Mouse (Mus musculus) C2C12 (cell line): ENCODE measurements around the gene Rwdd2a. TPM values are rescaled to one million over a fixed set of nuclear protein-coding genes. Genes with fewer than 3 reads are reported as not detected.

Source experiments
- H3K27me3 ChIP-seq: one replicate; pipeline ENCODE4 v1.6.1; 2011; ENCODE audit not compliant: control insufficient read depth, insufficient read depth, insufficient read length
- H3K36me3 ChIP-seq: one replicate; pipeline ENCODE4 v1.6.1; 2011; ENCODE audit not compliant: control insufficient read depth, insufficient read depth
- H3K4me3 ChIP-seq: one replicate; pipeline ENCODE4 v1.5.1; 2011; ENCODE audit warnings: mild to moderate bottlenecking, control low read depth; ENCODE audit not compliant: poor library complexity, insufficient read depth, severe bottlenecking
- H3K79me2 ChIP-seq: one replicate; pipeline ENCODE4 v1.6.1; 2011; ENCODE audit not compliant: control insufficient read depth, insufficient read depth
- H3K79me3 ChIP-seq: one replicate; pipeline ENCODE4 v1.6.1; 2011; ENCODE audit warnings: low read depth, control low read depth
- H3ac ChIP-seq: one replicate; pipeline ENCODE3; 2011; ENCODE audit warnings: low read depth; ENCODE audit not compliant: control insufficient read depth, insufficient read length
- CEBPB ChIP-seq: IDR thresholded peaks from one replicate; pipeline ENCODE4 v1.6.1; 2011; ENCODE audit warnings: low read depth, mild to moderate bottlenecking, control low read depth, moderate library complexity
- CTCF ChIP-seq: IDR thresholded peaks from one replicate; pipeline ENCODE4 v1.5.1; 2011; ENCODE audit not compliant: control insufficient read depth, insufficient read depth, insufficient read length
- FOSL1 ChIP-seq: IDR thresholded peaks from one replicate; pipeline ENCODE4 v1.8.0; 2011; ENCODE audit warnings: mild to moderate bottlenecking, low read length; ENCODE audit not compliant: poor library complexity, insufficient read depth, severe bottlenecking
- MAX ChIP-seq: IDR thresholded peaks from one replicate; pipeline ENCODE4 v1.6.1; 2011; ENCODE audit warnings: mild to moderate bottlenecking, control low read depth
- MYOD1 ChIP-seq: IDR thresholded peaks from one replicate; pipeline ENCODE4 v1.6.1; 2011; ENCODE audit warnings: low read depth; ENCODE audit not compliant: control insufficient read depth, insufficient read length
- MYOG ChIP-seq: IDR thresholded peaks from one replicate; pipeline ENCODE4 v1.6.1; 2011; ENCODE audit not compliant: control insufficient read depth, insufficient read length; ENCODE audit errors: extremely low read depth
- USF1 ChIP-seq: IDR thresholded peaks from one replicate; pipeline ENCODE4 v1.6.1; 2011; ENCODE audit warnings: low read depth, mild to moderate bottlenecking, control low read depth, moderate library complexity
- polyA plus RNA-seq: library from polyadenylated mRNA; unstranded; fragments of >200 nt; fragmentation: generic; extraction: Trizol; gene quantifications from one replicate; pipeline ENCODE4 v1.2.1, GENCODE M21; 2012; ENCODE audit warnings: missing spikeins

The Rwdd2a gene
- polyA plus RNA-seq, 1 experiment = 0.80 TPM

DNA sequence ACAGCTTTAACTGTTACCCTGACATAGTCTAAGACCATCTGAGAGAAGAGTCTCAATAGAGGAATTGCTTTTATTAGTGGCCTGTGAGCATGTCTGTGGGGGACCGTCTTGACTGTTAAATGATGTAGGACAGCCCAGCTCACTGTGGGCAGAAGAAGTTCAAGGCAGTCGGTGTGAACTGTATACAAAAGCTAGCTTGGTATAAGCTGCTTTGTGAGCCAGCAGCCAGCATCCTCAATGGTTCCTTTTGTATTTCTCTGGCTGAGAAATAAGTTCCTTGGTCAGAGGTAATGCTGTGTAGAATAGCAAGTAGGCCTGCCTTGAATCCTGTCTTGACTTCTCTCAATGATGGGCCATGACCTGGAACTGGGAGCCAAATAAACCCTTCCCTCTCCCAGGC lies 50.3 kb downstream of the Rwdd2a start:
- peaks cover 11% of the 10 kb centered on the region for H3K79me2 ChIP-seq
- no peak overlapping the region for H3K4me3 ChIP-seq
- H3ac ChIP-seq = no peak overlapping the region
- no peaks in the 10 kb centered on the region for H3K27me3 ChIP-seq
- TF ChIP-seq MYOD1 = no peak
- no peak for TF ChIP-seq FOSL1
- no peak for TF ChIP-seq MYOG
- TF ChIP-seq USF1 = no peak
- no peak for TF ChIP-seq MAX
- TF ChIP-seq CEBPB = no peak
- TF ChIP-seq CTCF = no peak
- no peaks in the 10 kb centered on the region for H3K79me3 ChIP-seq
- peaks cover 16% of the 10 kb centered on the region for H3K36me3 ChIP-seq

- Histone ChIP-seq H3K36me3 (peaks cover 4% of the 10 kb centered on the region), H3K4me3 (no peak overlapping the region), H3ac (no peak overlapping the region), H3K27me3 (no peaks in the 10 kb centered on the region), H3K79me2 (peaks cover 11% of the 10 kb centered on the region), H3K79me3 (no peaks in the 10 kb centered on the region)
- TF ChIP-seq USF1 = no peak
- TF ChIP-seq MAX = peak; percentile 47
- peak; percentile 61 for TF ChIP-seq MYOD1
These were observed 52.2 kb downstream of the Rwdd2a start for GRCm38 (mm10) chr9:86624039-86624438.

Other genes starting within 250 kb of the Rwdd2a start
- gene Ube2cbp, start 107.0 kb upstream of the Rwdd2a start, polyA plus RNA-seq = 7.7 TPM
- gene Dop1a, start 104.8 kb upstream of the Rwdd2a start, polyA plus RNA-seq = 3.0 TPM
- 8.9 TPM for gene Pgm3, start 149 bp upstream of the Rwdd2a start, polyA plus RNA-seq
- gene Me1, start 124.0 kb downstream of the Rwdd2a start, polyA plus RNA-seq = 50.1 TPM
- 0.04 TPM for gene Prss35, start 171.7 kb downstream of the Rwdd2a start, polyA plus RNA-seq